Mouse (Mus musculus): ENCODE results near the gene Slco2b1. TPM values are rescaled to one million over a fixed set of nuclear protein-coding genes. Genes with fewer than 3 reads are reported as not detected.

The Slco2b1 gene
- 0.09 and 0.11 TPM in 2 replicates for polyA plus RNA-seq (2012; rRNA removed)

DNA sequence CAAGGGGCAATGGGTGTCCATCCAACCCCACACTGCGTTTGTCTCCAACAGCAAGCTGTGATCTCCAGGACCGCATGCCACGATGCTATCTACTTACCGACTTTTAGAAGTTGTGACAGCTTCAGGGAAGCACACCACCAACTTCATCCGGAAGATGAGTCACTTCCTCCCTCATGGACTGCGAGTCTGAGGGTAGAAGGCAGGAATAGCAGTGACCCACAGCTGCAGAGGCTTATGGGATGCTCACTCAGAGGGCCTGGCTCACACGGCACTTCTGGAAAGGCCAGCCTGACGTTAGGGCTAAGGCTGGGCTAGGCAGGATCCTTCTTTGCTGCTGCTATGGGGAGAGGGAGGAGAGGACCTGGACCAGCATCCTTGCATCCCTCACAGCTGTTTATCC lies at the start of gene Slco2b1:
TSS of gene Slco2b1 (minus strand) at position 175 of the 400 bp plus-strand sequence.

DNA sequence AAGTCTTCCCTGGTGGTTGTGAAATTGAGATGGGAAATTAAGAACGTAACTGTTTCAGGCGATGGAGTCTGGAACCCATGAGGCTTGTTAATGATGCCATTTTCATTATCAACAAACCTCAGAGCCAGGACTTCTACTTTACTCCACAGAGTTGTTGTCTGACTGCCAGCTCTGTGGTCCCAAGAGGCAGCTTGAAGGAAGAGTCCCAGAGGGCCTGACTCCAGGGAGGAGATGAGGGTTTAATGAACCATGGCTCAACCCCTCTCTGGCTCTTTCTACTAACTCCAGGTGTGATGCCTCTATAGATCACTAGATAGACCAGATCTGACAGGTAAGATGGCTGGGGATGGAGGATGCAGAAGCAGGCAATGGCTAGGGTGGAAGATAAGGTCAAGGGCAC lies 18.8 kb upstream of the Slco2b1 start, which contains the start of gene Olfr520:
TSS of gene Olfr520 (plus strand) at position 301 of the 400 bp plus-strand sequence.

DNA sequence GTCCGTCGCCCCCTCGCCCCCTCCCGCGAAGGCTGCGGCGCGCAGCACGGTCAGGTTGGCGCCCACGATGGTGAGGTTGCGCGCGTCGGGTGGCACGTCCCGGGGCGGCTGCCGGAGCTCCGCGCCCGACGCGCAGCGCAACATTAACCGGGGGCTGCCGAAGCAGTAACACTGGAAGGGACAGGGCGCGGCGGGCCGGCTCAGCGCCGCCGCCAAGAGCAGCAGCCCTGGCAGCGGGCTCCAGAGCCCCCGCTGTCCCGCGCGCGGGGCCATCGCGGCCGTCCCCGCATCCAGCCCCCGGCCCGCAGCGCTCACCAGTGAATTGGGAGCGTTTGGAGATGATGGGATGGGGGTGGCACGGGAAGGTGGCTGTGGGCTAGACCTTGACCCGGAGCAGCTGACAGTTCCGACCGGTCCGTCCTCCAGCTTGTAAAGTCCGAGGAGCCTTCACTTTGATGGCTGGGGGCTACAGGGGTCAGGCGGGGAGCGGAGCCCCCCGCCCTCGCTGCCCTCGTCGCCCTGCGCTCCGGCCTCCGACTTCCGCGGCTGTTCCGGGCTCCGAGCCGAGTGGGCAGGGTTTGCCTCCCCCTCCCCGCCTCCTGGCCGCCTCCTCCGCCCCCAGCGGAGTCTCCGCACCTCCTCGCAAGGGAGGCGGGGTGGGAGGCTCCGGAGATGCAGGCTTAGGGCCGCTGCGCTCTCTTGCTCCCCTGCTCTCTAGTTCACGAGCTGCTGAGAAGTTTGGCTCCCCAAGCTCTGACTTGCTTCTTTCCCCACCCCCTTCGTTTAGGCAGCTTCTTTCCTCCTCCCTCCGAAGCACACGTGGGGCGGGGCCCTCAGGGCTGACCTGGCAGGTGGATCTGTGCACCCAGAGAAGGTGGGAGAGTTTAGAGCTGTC lies 84.5 kb downstream of the Slco2b1 start, which contains the start of gene Tpbgl:
TSS of gene Tpbgl (minus strand) at position 728 of the 895 bp plus-strand sequence.

Other genes starting within 250 kb of the Slco2b1 start
- gene Klhl35, start 245.3 kb downstream of the Slco2b1 start, polyA plus RNA-seq (2012; rRNA removed), result 0.03 and 0.09 TPM in 2 replicates
- 907 and 1,012 TPM in 2 replicates for gene Rps3, start 227.6 kb downstream of the Slco2b1 start, polyA plus RNA-seq (2012; rRNA removed)
- 204 and 251 TPM in 2 replicates for gene Arrb1, start 175.9 kb downstream of the Slco2b1 start, polyA plus RNA-seq (2012; rRNA removed)
- 0.07 and 0.11 TPM in 2 replicates for gene Tpbgl, start 84.2 kb downstream of the Slco2b1 start, polyA plus RNA-seq (2012; rRNA removed)
- gene Olfr520, start 18.9 kb upstream of the Slco2b1 start, polyA plus RNA-seq (2012; rRNA removed), result not detected in 2 replicates
- gene Olfr521, start 52.2 kb upstream of the Slco2b1 start, polyA plus RNA-seq (2012; rRNA removed), result not detected in 2 replicates
- 4.0 and 4.7 TPM in 2 replicates for gene Neu3, start 117.1 kb upstream of the Slco2b1 start, polyA plus RNA-seq (2012; rRNA removed)
- 0.01 and 0.06 TPM in 2 replicates for gene Xrra1, start 147.8 kb upstream of the Slco2b1 start, polyA plus RNA-seq (2012; rRNA removed)
- gene Spcs2, start 152.1 kb upstream of the Slco2b1 start, polyA plus RNA-seq (2012; rRNA removed), result 48.9 and 50.8 TPM in 2 replicates